Mouse (Mus musculus) heart, adult 2 months (tissue): Measurements from ENCODE around the gene Unc119b. TPM values are rescaled to one million over a fixed set of nuclear protein-coding genes. Genes with fewer than 3 reads are reported as not detected.

Experiments
- DNase-seq, 2 experiments: peaks; one replicate each; pipeline ENCODE4 v3.0.0; 2021
- H3K27ac ChIP-seq: fragments of 200-600 bp; 2 replicates; pipeline ENCODE4 v1.8.1; 2022
- H3K27me3 ChIP-seq: fragments of 200-500 bp; 2 replicates; pipeline ENCODE4 v1.6.1; 2012; ENCODE audit warnings: mild to moderate bottlenecking, low read length, inconsistent platforms, mixed read lengths; ENCODE audit not compliant: control insufficient read depth, insufficient read depth
- H3K36me3 ChIP-seq: fragments of 200-500 bp; 2 replicates; pipeline ENCODE4 v1.6.1; 2012; ENCODE audit warnings: low read length, inconsistent platforms; ENCODE audit not compliant: control insufficient read depth, insufficient read depth
- H3K4me1 ChIP-seq: fragments of 200-500 bp; 2 replicates; pipeline ENCODE4 v1.6.1; 2011; ENCODE audit warnings: low read length; ENCODE audit not compliant: control insufficient read depth, insufficient read depth
- H3K4me3 ChIP-seq: fragments of 200-600 bp; 2 replicates; pipeline ENCODE4 v1.8.1; 2022
- H3K79me2 ChIP-seq: fragments of 200-500 bp; replicated peaks from 2 replicates; pipeline ENCODE4 v1.6.1; 2012; ENCODE audit warnings: mild to moderate bottlenecking, inconsistent platforms, low read length, moderate library complexity, mixed read lengths; ENCODE audit not compliant: control insufficient read depth, insufficient read depth
- H3K9ac ChIP-seq: fragments of 200-500 bp; 2 replicates; pipeline ENCODE4 v1.6.1; 2012; ENCODE audit warnings: low read depth, mild to moderate bottlenecking, control low read depth, inconsistent platforms, low read length, mixed read lengths
- CTCF ChIP-seq: fragments of 200-600 bp; IDR thresholded peaks from 2 replicates; pipeline ENCODE4 v1.8.1; 2022; ENCODE audit warnings: antibody characterized with exemption, mild to moderate bottlenecking, moderate library complexity
- EP300 ChIP-seq: fragments of 200-500 bp; IDR thresholded peaks from 2 replicates; pipeline ENCODE4 v1.6.1; 2011; ENCODE audit warnings: low read depth, low read length, control low read depth; ENCODE audit not compliant: insufficient read depth
- POLR2A ChIP-seq: fragments of 200-500 bp; IDR thresholded peaks from 2 replicates; pipeline ENCODE4 v1.6.1; 2011; ENCODE audit warnings: mild to moderate bottlenecking, low read depth, low read length, control low read depth; ENCODE audit not compliant: insufficient read depth
- WGBS: fragments of 180-500 bp; shearing (Covaris S2); methylation state at CpG from one replicate; pipeline ENCODE4 v1.1.7; 2018; 5-methylcytosine and 5-hydroxymethylcytosine counted together
- intact Hi-C: fragments of 180-260 bp; cut with DNase I; formaldehyde crosslinking; loops from one replicate; pipeline ENCODE4 v1.15.1; 2025
- polyA plus RNA-seq: library from polyadenylated mRNA; depleted of rRNA; stranded (reverse); fragments of >200 nt; gene quantifications from 2 replicates; pipeline ENCODE4 v1.2.3, GENCODE M21; 2012
- total RNA-seq, 2 experiments: library from RNA; stranded (reverse); gene quantifications; 2 replicates each; pipeline ENCODE4 v1.2.3; 2021

Unc119b gene
- total and polyA plus RNA-seq, 3 experiments = 15.8 to 22.0 (median 18.4) TPM

GRCm38 (mm10) chr5:115177866-115178265, 43.1 kb upstream of the Unc119b start:
- H3K4me3 ChIP-seq = no peak overlapping the region
- no peaks in the 10 kb centered on the region for H3K36me3 ChIP-seq
- no peak overlapping the region for H3K27ac ChIP-seq
- H3K4me1 ChIP-seq = peaks cover 5% of the 10 kb centered on the region
- H3K79me2 ChIP-seq = no peaks in the 10 kb centered on the region
- no peak for DNase-seq
- no peak for TF ChIP-seq POLR2A
- no peak for TF ChIP-seq EP300
- TF ChIP-seq CTCF = no peak
- no peak overlapping the region for H3K9ac ChIP-seq
- H3K27me3 ChIP-seq = no peaks in the 10 kb centered on the region
- intact Hi-C loops = no loop called here
- WGBS = 81% methylated on average over 6 of the region's 6 CpGs

DNA sequence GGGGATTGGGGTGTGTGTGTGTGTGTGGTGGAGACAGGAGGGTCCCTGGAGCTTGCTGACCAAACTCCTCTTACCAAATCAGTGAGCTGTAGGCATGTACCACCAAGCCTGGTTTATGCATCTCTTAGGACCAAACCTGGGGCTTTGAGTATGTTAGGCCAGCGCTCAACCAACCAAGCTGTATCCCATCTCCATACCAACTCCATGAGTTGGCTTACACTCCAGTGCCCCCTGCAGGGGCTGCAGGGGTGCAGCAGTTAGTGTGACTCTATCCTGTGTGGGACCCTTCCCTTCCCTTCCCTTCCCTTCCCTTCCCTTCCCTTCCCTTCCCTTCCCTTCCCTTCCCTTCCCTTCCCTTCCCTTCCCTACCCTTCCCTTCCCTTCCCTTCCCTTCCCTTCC, 39.8 kb upstream of the Unc119b start:
- 90% methylated on average over 1 of the region's 1 CpGs for WGBS
- TF ChIP-seq CTCF (peak; percentile 60), POLR2A (no peak)
- Histone ChIP-seq H3K27ac (no peak overlapping the region), H3K79me2 (no peaks in the 10 kb centered on the region), H3K9ac (no peak overlapping the region), H3K27me3 (no peaks in the 10 kb centered on the region), H3K4me3 (no peak overlapping the region), H3K36me3 (no peaks in the 10 kb centered on the region), H3K4me1 (no peaks in the 10 kb centered on the region)
- intact Hi-C loops = no loop called here
- no peak for DNase-seq

GRCm38 (mm10) chr5:115170150-115170549, 35.4 kb upstream of the Unc119b start:
- Histone ChIP-seq H3K79me2 (no peaks in the 10 kb centered on the region), H3K4me3 (no peak overlapping the region), H3K4me1 (peaks cover 6% of the 10 kb centered on the region), H3K27me3 (no peaks in the 10 kb centered on the region), H3K9ac (no peak overlapping the region), H3K36me3 (no peaks in the 10 kb centered on the region), H3K27ac (no peak overlapping the region)
- TF ChIP-seq POLR2A (no peak), EP300 (no peak), CTCF (no peak)
- DNase-seq = no peak
- intact Hi-C loops = no loop called here
- 87% methylated on average over 8 of the region's 8 CpGs for WGBS

DNA sequence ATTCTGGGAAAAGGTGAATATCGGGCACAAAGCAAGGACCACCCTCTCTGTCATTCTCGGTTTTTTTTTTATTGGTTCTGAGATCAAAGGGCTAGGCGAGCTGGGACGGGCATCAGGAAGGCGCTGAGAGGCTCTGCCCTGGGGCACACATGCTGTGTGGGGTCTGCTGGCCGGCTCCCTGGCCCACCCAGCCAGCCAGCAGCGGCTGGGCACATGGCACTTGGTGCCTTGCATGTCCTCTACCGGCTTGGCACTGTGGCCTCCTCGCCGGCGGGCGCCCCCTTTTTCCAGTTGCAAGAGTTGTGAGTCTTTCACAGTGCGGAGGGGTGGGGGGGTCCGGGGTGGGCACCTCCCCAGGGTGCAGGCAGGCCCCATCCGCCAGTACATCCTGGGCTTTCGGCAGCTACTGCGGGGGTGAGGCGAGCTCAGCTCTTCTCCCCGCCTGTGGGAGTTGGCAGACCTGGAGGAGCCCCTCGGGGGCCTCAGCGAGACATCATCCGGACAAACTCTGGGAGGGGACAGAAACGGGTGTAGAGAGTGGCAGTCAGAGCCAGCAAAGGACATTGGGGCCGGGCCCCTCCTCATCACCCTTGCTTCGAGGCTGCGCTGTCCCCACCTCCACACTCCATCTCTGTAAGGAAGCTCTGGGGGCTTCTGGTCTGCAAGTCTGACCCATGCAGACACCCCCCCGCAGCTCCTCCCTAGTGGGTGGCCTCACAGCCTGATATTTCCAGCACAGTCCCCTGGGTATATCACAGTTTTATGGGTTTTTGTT, 34.1 kb upstream of the Unc119b start:
- no peak overlapping the region for H3K9ac ChIP-seq
- DNase-seq = no peak
- H3K79me2 ChIP-seq = no peaks in the 10 kb centered on the region
- TF ChIP-seq EP300 = no peak
- no peak for TF ChIP-seq CTCF
- no peak for TF ChIP-seq POLR2A
- no peak overlapping the region for H3K27ac ChIP-seq
- H3K4me3 ChIP-seq = no peak overlapping the region
- H3K4me1 ChIP-seq = peaks cover 6% of the 10 kb centered on the region
- no peaks in the 10 kb centered on the region for H3K36me3 ChIP-seq
- WGBS = 60% methylated on average over 27 of the region's 27 CpGs
- intact Hi-C loops = no loop called here
- no peaks in the 10 kb centered on the region for H3K27me3 ChIP-seq

GRCm38 (mm10) chr5:115167396-115167795, 32.6 kb upstream of the Unc119b start:
- peak in 1 of 2 experiments; percentile 45 for DNase-seq
- WGBS = 44% methylated on average over 6 of the region's 6 CpGs
- Histone ChIP-seq H3K27ac (peak overlapping the region; percentile 1; the same call in 1 of the 2 replicates), H3K9ac (no peak overlapping the region), H3K27me3 (no peaks in the 10 kb centered on the region), H3K36me3 (no peaks in the 10 kb centered on the region), H3K4me1 (peaks cover 6% of the 10 kb centered on the region), H3K4me3 (no peak overlapping the region), H3K79me2 (no peaks in the 10 kb centered on the region)
- TF ChIP-seq POLR2A (no peak), EP300 (no peak), CTCF (no peak)
- intact Hi-C loops = no loop called here

DNA sequence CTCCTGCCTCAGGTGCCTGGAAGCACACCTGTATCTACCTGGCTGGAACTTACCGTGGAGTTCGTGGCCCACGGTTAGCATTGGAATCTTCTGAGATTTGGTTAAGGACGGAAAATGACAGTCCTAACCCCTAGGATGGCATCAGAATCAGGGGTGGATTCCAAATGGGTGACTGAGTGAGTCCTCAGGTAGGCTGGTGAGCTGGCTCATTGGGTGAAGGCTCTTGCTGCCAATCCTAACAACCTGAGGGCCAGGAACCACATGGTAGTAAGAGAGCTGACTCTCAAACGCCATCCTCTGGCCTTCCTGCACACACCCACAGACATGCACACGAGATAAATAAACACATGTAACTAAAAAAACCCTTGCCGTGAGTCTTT, 32.0 kb upstream of the Unc119b start:
- H3K4me1 ChIP-seq = peaks cover 6% of the 10 kb centered on the region
- no peaks in the 10 kb centered on the region for H3K36me3 ChIP-seq
- H3K9ac ChIP-seq = no peak overlapping the region
- no peak for DNase-seq
- TF ChIP-seq CTCF (no peak), POLR2A (no peak), EP300 (no peak)
- H3K27me3 ChIP-seq = no peaks in the 10 kb centered on the region
- H3K27ac ChIP-seq = no peak overlapping the region; the same call in 1 of the 2 replicates
- intact Hi-C loops = no loop called here
- WGBS = 70% methylated on average over 7 of the region's 7 CpGs
- H3K4me3 ChIP-seq = no peak overlapping the region
- no peaks in the 10 kb centered on the region for H3K79me2 ChIP-seq
